Mouse (Mus musculus) lung, adult 18-20 months (tissue): ENCODE data around the gene Cxcr4.

Source experiments
- DNase-seq, 2 experiments: peaks; one replicate each; pipeline ENCODE4 v3.0.0; 2022; ENCODE audit warnings: mixed read lengths in 2 of 2

Gene Cxcr4

GRCm38 (mm10) chr1:128592211-128592741 is at the start of gene Cxcr4:
Gene Cxcr4, minus strand, starts transcription at chr1:128592293.
- peak; percentile 85 to 87 for DNase-seq

- DNase-seq, result no peak
Observed at GRCm38 (mm10) chr1:128639707-128640107, 47.6 kb upstream of the Cxcr4 start.

GRCm38 (mm10) chr1:128637230-128637740 is 45.2 kb upstream of the Cxcr4 start:
- DNase-seq, result no peak

GRCm38 (mm10) chr1:128636258-128637229 is 44.5 kb upstream of the Cxcr4 start:
- peak in 1 of 2 experiments; percentile 32 for DNase-seq

GRCm38 (mm10) chr1:128633711-128634379 is 41.8 kb upstream of the Cxcr4 start:
- DNase-seq, result no peak

- no peak for DNase-seq
Observed at GRCm38 (mm10) chr1:128632522-128632921, 40.4 kb upstream of the Cxcr4 start.

- no peak for DNase-seq
Observed at GRCm38 (mm10) chr1:128626144-128626678, 34.1 kb upstream of the Cxcr4 start.

- no peak for DNase-seq
Observed at GRCm38 (mm10) chr1:128623594-128623887, 31.4 kb upstream of the Cxcr4 start.

- DNase-seq, result no peak
Observed at GRCm38 (mm10) chr1:128622867-128623593, 30.9 kb upstream of the Cxcr4 start.

GRCm38 (mm10) chr1:128617654-128618310 is 25.7 kb upstream of the Cxcr4 start:
- DNase-seq, result no peak

GRCm38 (mm10) chr1:128616586-128616985 is 24.5 kb upstream of the Cxcr4 start:
- DNase-seq, result peak in 1 of 2 experiments; percentile 42

- no peak for DNase-seq
Observed at GRCm38 (mm10) chr1:128615459-128615806, 23.3 kb upstream of the Cxcr4 start.

- peak; percentile 72 to 82 for DNase-seq
Observed at GRCm38 (mm10) chr1:128614653-128615458, 22.8 kb upstream of the Cxcr4 start.

- DNase-seq, result peak in 1 of 2 experiments; percentile 47
Observed at GRCm38 (mm10) chr1:128608119-128608518, 16.0 kb upstream of the Cxcr4 start.

GRCm38 (mm10) chr1:128607423-128607822 is 15.3 kb upstream of the Cxcr4 start:
- no peak for DNase-seq

- no peak for DNase-seq
Observed at GRCm38 (mm10) chr1:128605794-128606193, 13.7 kb upstream of the Cxcr4 start.

- DNase-seq, result no peak
Observed at GRCm38 (mm10) chr1:128602688-128603385, 10.7 kb upstream of the Cxcr4 start.

GRCm38 (mm10) chr1:128602018-128602687 is 10.1 kb upstream of the Cxcr4 start:
- no peak for DNase-seq

GRCm38 (mm10) chr1:128601307-128601706 is 9.2 kb upstream of the Cxcr4 start:
- no peak for DNase-seq

- DNase-seq, result no peak
Observed at GRCm38 (mm10) chr1:128600549-128600948, 8.5 kb upstream of the Cxcr4 start.
